9 mouse cellular contexts compared by ENCODE assay signal in the genomic region with DNA sequence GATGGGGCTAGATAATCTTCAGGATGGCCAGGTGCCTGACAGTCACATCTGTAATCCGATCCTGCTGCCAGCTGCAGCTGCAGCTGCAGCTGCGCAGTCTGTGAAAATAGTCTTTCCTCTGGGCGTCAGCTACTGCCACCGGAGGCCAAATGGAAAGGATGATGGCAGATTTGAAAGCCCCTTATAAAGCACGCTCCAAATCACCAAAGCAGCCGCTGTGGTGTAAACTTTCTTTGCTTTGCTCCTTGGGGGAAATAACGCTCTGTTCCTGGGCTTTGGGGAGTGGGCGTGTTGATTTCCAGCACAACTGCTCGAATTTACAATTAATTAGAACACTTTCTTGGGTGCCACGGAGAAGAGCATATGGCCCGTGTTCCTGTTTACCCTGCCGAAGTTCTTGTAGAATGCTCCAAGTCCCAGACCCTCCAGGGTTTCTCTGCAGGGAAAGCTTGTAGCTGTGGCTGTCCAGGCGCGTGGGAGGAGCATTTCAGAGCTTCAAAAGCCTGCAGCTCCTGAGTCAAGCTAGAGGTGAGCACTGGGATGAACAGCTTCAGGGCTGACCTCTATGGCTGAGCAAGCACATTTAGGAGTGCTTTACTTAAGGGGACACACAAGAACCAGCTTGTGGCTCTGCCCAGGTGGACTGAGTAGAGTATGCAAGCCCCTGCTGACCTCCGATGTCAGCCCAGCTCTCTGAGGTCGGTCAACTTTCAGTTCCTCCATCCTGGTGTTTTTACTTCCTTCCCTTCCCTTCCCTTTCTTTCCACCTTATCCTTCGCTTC.
DNase-seq lines count a peak whose midpoint lies in the region; ATAC-seq lines count a peak whose summit lies in the region.
"Had no signal": no experiment of that assay in that cellular context is flagged by ENCODE, and none has a peak within 500 bp of the region (broad histone marks: within the 10 kb centered on the region; RNA-seq: fewer than 3 reads in every experiment).

No protein-coding gene starts in this region.

- H3K4me2 ChIP-seq in heart, embryonic 12.5 days = peak overlapping the region; percentile 84
- peak overlapping the region; percentile 56 for H3K4me2 ChIP-seq in hindbrain, embryonic 14.5 days (replicated peaks)

- H3K4me3 ChIP-seq in heart, embryonic 12.5 days = peak overlapping the region; percentile 45
- H3K4me3 ChIP-seq in hindbrain, embryonic 14.5 days (replicated peaks; ENCODE audit: low read length) = peak overlapping the region; percentile 26
- H3K4me3 ChIP-seq in megakaryocyte, embryonic 14.5 days (replicated peaks) = peak overlapping the region; percentile 72

- no peak for ATAC-seq in heart, embryonic 12.5 days (ENCODE audit: insufficient number of reproducible peaks, low FRiP score)
- ATAC-seq in hindbrain, embryonic 14.5 days (ENCODE audit: low FRiP score) = peak; percentile 40; the same call in 1 of the 2 replicates

- no peak for DNase-seq in heart, adult 18-20 months
- peak; percentile 43 for DNase-seq in A20 (ENCODE audit: low read depth, low spot score)
- peak; percentile 40 for DNase-seq in embryo, embryonic 9.5 days (ENCODE audit: extremely low spot score)
- peak; percentile 38 for DNase-seq in hindbrain, embryonic 14.5 days (ENCODE audit: low spot score)
- DNase-seq in telencephalon, adult 2 months (ENCODE audit: low read depth, low spot score) = peak; percentile 59
- no peak for DNase-seq in adrenal gland, adult 18-20 months (ENCODE audit: low spot score in 2 of 2)

- H3K27ac ChIP-seq in heart, embryonic 12.5 days (ENCODE audit: poor library complexity, severe bottlenecking) = no peak overlapping the region
- H3K27ac ChIP-seq in hindbrain, embryonic 14.5 days = 0 out of 2 replicates have a peak overlapping the region, but pooled peaks have one; percentile 48

- H3K4me1 ChIP-seq in heart, embryonic 12.5 days (replicated peaks) = peaks cover 25% of the 10 kb centered on the region
- peaks cover 10% of the 10 kb centered on the region; the same call in 1 of the 2 replicates for H3K4me1 ChIP-seq in hindbrain, embryonic 14.5 days (replicated peaks; ENCODE audit: control insufficient read depth, insufficient read depth, low read length)
- H3K4me1 ChIP-seq in megakaryocyte, embryonic 14.5 days = peaks cover 19% of the 10 kb centered on the region

- peaks cover 11% of the 10 kb centered on the region; the same call in 1 of the 2 replicates for H3K27me3 ChIP-seq in heart, embryonic 12.5 days (replicated peaks)
- no peaks in the 10 kb centered on the region; the same call in 1 of the 2 replicates for H3K27me3 ChIP-seq in hindbrain, embryonic 14.5 days (ENCODE audit: control insufficient read depth, insufficient read depth, low read length)
- peaks cover 42% of the 10 kb centered on the region for H3K27me3 ChIP-seq in megakaryocyte, embryonic 14.5 days (replicated peaks)

- H3K9ac ChIP-seq in heart, embryonic 12.5 days = no peak overlapping the region; the same call in 1 of the 2 replicates
- H3K9ac ChIP-seq in hindbrain, embryonic 14.5 days = peak overlapping the region; percentile 44; the same call in 1 of the 2 replicates

- 5% methylated on average over 17 of the region's 17 CpGs for WGBS in heart, embryonic 12.5 days
- 11% methylated on average over 17 of the region's 17 CpGs for WGBS in hindbrain, embryonic 14.5 days

- H3K9me3 ChIP-seq in heart, embryonic 12.5 days (replicated peaks) = no peaks in the 10 kb centered on the region
- H3K9me3 ChIP-seq in hindbrain, embryonic 14.5 days (ENCODE audit: control insufficient read depth, low read length) = no peaks in the 10 kb centered on the region
- H3K9me3 ChIP-seq in megakaryocyte, embryonic 14.5 days = no peaks in the 10 kb centered on the region
- H3K9me3 ChIP-seq: G1E had no signal

- H3K36me3 ChIP-seq in heart, embryonic 12.5 days = no peaks in the 10 kb centered on the region
- H3K36me3 ChIP-seq in hindbrain, embryonic 14.5 days (replicated peaks; ENCODE audit: control insufficient read depth, insufficient read depth) = no peaks in the 10 kb centered on the region
- H3K36me3 ChIP-seq in megakaryocyte, embryonic 14.5 days (replicated peaks; ENCODE audit: low read length) = no peaks in the 10 kb centered on the region
- H3K36me3 ChIP-seq: G1E had no signal

Comparison
In these comparisons a context has a peak if more than half of its experiments do, and no peak if none do; other contexts are left out.
1. DNase-seq: peak in A20 (single experiment), embryo, embryonic 9.5 days (single experiment), hindbrain, embryonic 14.5 days (single experiment) and telencephalon, adult 2 months (single experiment); none in heart, adult 18-20 months (0 of 2) and adrenal gland, adult 18-20 months (0 of 2).
2. Peak in every context shown above with its lines, with median percentiles within 50 percentile points of each other: H3K4me3 ChIP-seq.